Mouse (Mus musculus) fat pad, adult 2 months (tissue): ENCODE data around the gene Ifngr2.

ENCODE experiments used
- DNase-seq: peaks from one replicate; pipeline ENCODE4 v3.0.0-alpha.2; 2011; ENCODE audit warnings: low read depth, low spot score; ENCODE audit errors: extremely low read depth

The Ifngr2 gene

DNA sequence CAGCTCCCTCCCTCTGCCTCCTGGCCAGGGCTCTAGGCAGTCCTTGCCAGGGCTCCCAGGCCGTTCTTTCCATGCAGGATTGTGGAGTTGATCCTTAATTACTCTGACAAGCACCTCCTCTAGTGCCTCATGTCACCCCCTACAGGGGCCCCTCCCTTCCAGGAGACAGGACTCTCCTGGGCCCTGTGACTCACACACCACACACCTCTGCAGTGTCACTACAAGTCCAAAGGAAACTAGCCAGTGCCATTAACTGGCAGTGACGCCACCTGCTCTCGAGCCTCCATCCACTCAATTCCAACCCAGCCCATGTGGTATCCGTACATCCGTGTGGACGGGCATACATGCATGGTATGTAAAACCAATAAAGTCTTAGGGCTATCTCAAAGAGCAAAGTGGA lies 12.0 kb upstream of the Ifngr2 start:
- no peak for DNase-seq

DNA sequence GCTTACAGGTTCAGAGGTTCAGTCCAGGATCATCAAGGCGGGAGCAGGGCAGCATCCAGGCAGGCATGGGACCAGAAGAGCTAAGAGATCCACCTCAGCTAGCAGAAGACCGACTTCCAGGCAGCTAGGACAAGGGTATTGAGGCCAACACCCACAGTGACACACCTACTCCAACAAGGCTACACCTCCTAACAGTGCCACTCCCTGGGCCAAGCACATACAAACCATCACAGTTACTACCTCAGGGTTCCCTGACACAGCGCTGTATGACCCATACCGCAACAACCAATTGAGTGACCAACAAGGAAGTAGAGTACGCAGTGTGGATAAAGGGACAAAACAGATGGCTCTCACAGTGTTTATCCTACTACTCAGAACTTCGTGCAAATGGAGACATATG lies 10.5 kb upstream of the Ifngr2 start:
- no peak for DNase-seq

DNA sequence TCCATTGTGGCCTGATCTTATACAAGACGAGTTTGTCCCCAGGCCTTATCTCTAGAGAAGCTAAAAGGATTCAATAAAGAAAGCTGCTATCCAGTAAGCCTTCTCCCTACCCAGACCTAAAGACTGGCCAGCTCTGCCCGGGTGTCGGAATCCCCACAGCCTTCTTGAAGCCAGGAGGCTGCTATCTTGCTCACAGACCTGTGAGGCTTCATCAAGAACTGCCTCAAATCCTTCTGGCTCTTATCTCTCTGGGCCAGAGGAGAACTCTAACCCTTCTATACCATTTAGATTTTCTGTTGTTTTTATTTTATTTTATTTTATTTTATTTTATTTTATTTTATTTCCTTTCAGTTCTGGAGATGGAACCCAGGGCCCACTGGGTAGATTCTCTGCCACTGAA lies 9.8 kb upstream of the Ifngr2 start:
- DNase-seq = no peak

DNA sequence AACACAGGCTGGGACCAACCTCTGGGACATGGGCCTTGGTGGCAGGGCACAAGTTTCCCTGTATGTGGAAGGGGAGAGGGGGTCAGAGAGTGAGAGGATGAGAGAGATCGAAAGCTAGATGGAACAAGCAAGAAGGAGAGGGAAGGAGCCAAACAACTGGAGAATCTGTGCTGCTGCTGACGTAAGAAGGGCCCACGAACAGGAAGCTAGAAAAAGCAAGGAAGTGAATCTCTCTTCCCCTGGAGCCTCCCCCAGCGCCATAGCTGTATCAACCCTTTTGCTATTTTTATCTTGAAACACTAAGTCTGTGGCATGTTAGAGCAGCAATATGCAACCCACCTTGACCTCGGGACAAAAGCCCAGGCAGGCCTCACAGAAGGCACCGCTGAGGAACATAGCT lies 8.8 kb upstream of the Ifngr2 start:
- no peak for DNase-seq

DNA sequence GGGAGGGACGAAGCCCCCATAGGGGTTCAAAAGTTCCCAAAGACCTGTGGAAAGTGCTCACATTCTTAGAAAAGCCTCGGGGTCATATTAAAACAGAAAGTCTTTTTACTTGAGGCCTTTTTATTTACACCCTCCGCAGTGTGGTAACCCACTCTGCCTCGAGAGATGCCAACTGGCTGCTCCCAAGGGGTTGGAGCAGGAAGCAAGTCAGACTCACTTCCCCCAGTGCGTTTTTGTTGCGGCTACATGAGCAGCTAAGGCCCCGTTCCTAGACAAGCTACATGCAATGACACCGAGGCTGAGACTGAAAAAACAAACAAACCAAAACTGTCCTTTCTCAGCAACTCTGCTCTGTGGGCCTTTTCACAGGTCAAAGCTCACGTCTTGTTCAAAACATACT lies 8.4 kb upstream of the Ifngr2 start:
- no peak for DNase-seq

DNA sequence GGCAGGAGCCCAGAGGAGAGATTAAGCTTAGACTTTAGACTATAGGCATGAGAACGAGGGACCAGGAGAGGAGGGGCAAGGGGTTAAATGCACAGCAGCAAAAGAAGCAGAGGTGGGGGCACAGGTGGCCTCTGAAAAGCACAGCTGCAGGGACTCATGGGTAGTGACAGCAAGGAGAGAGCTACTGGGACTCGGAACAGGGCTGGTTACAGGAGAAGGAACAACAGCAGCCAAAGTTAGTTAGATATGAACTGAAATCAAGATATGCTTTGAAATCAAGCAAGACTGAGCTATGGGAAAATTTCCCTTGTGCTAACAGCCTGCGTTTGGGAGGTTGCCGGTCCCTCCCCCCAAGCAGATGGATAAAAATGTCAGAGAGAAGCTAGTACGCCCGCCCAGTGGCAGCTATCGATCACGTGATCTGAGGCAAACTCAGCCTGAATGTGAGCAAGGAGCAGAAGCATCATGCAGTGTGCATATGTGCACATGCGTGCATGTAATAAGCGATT lies 5.2 kb upstream of the Ifngr2 start:
- no peak for DNase-seq

DNA sequence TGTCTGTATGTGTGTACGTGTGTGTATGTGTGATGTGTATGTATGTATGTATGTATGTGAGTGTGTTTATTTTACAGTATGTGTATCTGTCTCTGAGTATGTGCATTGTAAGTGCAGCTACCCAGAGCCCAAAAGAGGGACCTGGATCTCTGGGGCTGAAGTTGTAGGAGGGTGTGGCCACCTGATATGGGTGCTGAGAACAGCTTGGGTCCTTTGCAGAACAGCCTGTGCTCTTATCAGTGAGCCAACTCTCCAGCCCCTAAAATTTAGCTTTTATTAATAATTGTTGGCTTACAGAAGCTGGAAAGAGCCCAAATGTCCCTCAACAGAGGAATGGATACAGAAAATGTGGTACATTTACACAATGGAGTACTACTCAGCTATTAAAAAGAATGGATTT lies 3.3 kb upstream of the Ifngr2 start:
- DNase-seq = no peak

DNA sequence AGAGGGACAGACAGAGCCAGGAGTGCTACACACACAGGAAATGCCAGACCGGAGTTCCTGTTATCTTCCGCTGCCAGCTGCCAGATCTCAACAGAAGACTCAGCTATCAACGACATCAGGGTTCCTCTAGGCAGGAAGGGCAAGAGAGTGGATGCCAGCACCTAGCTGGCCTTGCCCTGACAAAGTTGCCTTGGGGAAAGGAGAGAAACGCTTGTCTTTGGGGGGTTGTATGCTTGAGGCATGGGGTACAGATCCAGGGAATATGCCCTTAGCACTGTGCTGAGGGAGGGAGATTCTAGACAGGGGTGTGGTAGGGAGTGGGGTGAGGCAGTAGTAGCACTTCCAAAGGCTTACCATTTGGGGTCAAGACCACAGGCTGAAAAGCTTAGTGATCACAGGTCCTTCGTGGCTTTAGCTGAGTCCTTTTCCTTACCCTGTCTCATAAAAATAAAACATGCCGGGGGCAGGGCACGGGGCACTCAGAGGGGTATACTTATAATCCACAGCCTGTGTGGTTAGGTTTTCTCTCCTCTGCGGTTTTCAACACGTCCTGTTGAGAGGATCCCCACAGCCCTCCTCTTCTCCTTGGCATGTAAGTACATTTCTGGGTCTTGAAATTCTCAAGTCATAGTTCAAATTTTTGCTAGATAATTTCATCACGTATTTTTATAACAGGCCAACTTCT lies 1.1 kb upstream of the Ifngr2 start:
- DNase-seq = no peak

DNA sequence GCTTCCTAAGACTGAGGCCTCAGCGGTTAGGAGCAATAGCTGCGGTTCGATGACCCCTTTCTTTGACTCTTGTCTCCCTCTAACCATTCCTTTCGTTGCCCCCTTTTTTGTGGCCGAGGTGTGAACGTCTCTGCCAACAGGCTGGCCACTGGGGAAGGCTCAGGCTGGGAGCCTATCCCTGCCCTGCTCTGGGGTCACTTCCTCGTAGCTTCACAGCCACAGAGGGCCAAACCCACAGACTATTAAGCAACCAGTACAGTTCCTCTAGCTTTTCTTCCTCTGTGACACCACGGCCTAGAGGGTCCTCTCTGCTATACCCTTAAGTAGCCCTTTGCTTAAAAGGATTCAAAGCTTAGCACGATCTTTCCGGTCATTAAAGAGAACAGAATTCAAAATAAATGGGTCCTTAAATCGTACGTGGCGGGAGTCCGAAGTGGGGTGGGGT lies 459 bp upstream of the Ifngr2 start:
- DNase-seq = no peak

DNA sequence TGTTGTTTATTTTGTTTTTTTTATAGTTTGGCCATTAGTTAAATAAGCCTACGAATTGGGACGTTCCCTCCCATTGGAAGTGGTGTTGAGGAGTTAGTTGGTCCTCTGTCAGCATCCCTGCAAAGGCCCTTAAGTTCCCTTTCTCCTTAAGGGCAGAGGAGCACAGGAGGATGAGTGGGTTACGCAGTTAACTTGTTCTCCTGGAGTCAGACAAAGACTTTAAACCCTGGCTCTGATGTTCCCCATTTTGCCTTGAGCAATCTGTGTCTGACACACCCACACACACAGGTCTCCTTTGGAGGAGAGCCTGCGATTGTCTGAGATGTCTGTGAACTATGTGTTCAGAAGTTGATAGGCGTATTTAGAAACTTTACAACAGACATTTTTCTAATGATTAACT lies 1.1 kb downstream of the Ifngr2 start:
- peak; percentile 49 for DNase-seq

DNA sequence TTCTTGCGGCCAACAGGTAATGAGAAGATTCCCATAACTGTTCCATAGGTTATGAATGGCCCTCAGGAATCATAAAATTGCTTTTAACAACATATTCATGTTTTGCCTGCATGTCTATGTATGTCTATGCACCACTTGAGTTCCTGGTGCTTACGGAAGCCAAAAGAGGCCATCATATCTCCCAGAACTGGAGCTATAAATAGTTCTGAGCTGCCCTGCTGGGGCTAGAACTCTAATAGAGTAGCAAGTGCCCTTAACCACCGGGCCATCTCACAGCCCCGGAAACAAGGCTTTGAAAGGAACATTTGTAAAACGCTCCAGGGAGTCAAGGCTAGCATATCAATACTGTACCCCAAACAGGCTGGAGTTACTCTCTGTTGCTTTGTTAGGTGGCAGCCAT lies 1.7 kb downstream of the Ifngr2 start:
- DNase-seq = no peak

DNA sequence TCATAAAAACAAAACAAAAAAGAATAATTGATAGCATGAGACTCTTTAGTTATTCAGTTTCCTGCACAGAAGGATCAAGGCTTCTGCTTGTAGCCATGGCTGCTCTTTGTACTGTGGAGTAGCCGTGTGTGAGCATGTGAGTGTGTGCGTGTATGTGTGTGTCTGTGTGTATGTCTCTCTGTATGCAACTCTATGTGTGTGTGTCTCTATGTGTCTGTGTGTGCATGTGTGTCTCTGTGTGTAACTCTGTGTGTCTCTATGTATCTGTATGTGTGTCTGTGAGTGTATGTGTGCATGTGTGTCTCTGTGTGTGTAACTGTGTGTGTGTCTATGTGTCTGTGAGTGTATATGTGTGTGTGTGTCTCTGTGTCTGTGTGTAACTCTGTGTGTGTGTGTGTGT lies 2.1 kb downstream of the Ifngr2 start:
- DNase-seq = no peak

DNA sequence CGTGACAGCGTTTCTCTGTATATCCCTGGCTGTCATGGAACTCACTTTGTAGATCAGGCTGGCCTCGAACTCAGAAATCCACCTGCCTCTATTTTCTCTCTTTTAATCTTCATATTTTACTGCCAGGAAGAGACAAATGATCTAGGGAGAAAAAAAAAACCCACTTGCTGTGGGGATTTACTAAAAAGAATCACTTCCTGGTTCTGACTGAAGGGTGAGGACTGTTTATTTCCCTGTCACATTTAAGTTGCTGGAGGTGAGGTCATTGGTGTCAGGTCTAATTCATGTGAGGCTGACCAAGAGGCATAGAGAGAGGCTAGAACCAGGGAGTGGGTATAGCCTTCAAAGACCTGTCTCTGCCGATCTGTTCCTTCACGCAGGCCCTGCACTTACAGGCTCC lies 2.7 kb downstream of the Ifngr2 start:
- DNase-seq = no peak

DNA sequence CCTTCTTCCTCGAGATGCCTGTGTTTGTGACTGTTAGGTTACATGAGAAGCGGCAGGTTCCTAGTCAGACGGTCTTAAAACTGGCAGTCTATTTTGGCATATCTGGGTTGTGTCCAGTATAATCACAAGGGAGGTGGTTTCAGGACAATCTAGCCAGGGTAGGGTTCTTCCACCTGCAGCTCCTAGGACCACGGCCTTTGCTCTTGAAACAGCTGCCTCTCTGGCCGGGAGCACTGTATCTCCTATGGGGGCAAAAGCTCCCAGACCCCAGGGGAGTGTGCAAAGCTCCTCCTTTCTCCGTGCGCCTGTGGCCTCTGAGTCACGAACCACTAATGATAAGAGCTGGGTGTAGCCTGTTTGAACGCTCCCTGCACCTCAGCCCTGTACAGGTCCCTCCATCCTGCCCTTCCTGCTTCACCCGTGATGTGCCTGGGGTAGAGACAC lies 4.2 kb downstream of the Ifngr2 start:
- no peak for DNase-seq

DNA sequence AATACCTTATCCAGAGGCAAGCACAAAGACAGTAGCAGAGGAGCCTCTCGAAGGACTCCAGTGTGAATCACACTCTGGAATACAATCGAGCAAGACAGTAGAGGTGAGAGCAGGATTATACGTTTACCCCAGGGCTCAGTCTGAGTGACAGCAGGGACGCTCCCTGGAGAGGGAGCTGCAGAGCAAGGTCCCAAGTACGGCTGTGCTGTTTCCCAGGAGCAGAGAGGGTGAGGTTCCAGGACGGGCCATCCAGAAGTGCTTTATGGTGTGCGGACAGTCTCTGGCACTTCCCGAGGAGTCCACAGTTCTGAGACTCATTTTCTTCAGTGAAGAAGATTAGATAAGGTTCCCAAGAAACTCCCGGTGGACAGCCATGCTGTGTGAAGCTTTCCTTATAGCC lies 5.2 kb downstream of the Ifngr2 start:
- no peak for DNase-seq

DNA sequence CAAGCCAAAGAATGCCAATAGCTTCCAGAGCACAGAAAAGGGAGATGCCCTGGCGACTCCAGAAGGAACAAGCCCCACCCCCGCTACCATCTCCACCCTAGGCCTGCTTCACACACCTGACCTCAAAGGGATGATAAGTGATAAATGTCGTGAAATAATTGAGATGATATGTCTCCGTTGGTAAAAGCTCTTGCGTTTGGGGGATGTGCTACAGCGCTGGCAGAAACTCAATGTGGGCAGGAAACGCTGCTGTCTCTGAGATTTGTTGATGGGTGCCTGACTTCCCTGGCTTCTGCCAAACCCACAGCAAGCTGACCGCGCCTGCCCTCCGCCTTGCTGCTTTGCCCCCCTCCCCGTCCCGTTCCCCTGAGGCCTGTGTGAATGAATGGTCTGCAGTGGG lies 6.8 kb downstream of the Ifngr2 start:
- no peak for DNase-seq

DNA sequence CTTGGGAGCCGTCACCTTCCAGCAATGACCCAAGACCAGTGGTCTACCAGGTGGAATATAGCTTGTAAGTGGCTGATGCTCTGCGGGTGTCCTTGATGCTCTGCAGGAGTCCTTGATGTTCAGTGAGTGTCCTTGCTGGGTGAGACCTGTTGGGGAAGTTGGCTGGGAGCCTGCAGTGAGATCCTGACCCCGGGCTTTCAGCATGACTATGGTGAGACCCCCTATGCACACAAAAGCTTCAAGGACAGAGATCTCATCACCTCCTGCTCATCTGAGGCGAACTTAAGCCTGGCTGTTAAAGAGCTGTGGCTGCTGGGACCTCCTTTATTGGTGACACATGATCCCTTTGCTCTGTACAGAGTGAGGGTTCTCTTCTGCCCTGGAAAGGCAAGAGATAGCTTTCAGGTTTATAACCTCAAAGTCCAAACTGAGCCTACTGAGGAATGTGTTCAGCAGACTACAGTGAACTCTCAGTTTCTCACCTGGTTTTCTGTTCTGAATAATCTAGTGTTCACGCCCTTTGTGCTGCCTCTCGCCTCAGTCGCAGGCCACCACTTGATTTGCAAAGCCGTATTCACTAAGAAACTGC lies 8.2 kb downstream of the Ifngr2 start:
- no peak for DNase-seq

DNA sequence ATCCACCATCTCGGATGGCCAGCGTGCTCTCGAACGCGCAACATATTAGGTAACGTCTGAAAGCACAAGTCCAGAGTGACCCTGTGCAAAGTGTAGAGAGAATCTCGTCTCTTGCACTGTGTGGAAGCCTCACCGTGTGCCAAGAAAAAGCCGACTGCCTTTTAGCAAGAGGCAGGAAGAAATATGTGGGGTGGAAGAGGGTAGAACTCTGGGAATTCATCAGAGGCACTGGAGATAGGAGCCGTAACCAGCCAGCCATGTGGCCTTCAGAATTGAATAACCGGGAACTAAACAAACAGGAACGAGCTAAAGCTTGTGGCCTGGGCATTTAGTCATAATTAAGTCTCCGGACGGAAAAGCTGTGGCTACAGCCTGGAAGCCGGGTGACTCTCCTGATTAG lies 9.8 kb downstream of the Ifngr2 start:
- DNase-seq = no peak

DNA sequence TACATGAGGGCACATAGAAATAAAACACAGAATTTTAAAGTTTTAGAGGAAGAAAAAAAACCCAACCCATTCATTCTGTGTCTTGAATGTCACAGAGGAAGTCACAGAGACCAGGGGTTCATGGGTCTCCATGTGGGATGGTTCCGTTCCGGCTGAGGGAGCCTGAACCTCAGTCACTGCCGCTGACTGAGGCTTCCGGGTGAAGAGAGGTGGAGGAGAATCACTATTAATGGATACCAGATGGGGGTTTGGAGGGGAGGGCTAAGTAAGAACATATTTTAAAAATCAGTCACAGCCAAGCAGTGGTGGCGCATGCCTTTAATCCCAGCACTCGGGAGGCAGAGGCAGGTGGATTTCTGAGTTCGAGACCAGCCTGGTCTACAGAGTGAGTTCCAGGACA lies 10.3 kb downstream of the Ifngr2 start:
- no peak for DNase-seq

DNA sequence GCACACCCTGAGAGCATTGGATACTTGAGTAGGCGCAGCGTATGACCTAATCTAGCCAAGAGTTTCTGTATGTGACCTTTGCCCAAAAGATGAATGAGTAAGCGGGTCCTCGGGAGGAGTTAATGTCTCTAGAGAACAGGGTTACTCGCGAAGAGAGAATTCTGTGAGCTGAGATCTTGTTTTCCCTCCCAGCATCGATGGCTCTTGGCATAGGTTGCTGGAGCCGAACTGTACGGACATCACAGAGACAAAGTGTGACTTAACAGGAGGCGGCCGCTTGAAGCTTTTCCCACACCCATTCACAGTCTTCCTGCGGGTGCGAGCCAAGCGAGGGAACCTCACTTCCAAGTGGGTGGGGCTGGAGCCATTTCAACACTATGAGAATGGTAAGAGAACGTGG lies 10.8 kb downstream of the Ifngr2 start:
- DNase-seq = no peak

DNA sequence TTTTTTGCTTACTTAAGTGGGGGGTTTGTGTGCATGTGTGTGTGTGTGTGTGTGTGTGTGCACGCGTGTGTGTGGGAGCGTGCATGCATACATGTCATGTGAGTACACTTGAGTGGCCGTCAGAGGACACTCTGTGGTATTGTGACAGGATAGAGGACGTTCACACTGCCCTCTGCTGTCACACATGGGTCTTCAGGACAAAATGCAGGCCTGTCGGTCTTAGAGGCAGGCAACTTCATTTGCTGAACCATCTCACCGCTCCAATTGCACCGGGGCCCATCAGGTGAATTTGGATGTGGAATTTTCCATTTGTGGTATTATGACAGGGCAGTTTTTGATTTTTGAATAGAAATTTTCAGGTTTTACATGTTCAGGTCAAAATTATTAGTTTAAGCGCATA lies 14.2 kb downstream of the Ifngr2 start:
- no peak for DNase-seq

DNA sequence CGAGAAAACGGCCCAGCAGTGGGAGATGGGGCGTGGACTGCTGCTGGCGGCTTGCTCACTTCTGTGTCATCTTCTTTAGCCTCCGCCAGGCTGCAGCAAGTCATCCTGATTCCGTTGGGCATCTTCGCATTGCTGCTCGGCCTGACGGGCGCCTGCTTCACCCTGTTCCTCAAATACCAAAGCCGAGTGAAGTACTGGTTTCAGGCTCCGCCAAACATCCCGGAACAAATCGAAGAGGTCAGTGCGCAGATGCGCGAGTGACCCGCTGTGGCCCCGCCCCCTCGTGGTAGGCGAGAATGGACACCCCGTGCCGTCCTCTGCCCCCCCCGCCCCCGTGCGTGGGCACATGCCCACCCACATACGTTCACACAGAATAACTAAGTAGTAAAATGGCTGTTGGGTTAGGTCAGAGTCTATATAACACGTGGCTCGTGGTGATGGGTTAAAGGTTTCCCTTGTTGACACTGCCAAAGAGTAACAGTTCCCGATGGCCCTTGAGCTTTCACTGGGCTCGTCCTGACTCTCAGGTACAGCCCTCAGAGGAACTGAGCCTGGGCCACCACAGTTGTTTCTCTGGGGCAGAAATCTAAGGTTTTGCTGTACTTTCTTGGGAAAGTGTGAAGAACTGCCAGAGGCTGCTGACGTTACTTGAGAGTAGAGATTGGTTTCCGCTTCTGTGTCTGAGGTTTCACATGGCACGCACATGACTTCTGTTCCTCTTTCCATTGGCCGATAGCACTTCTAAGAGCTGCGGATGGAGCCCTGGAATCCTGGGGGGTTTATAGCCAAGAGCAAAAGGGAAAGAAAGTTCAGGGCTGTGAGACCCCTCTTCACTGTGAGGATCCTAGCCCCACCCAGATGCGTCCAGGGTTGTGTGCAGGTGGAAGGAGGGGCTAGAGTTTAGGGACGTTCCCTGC lies 14.9 kb downstream of the Ifngr2 start:
- no peak for DNase-seq
